Mouse (Mus musculus): ENCODE measurements around the gene Lrrc42. TPM values are rescaled to one million over a fixed set of nuclear protein-coding genes. Genes with fewer than 3 reads are reported as not detected.

Lrrc42 gene
- polyA plus RNA-seq, 1 experiment: 9.3 TPM

GRCm38 (mm10) chr4:107278188-107278707 is 24.9 kb upstream of the Lrrc42 start:
- H3K4me3 ChIP-seq (ENCODE audit: low read depth, low read length): no peak overlapping the region
- no peak overlapping the region for H3K27ac ChIP-seq (ENCODE audit: insufficient read depth, low read depth, low read length)
- H3K27me3 ChIP-seq (ENCODE audit: control insufficient read depth, insufficient read depth, low read length): no peaks in the 10 kb centered on the region
- WGBS: 78% methylated on average over 8 of the region's 8 CpGs
- no peak for TF ChIP-seq CTCF (IDR thresholded peaks at IDR 0.05; ENCODE audit: extremely low read depth, insufficient read length, insufficient replicate concordance, low read depth, low read length)
- TF ChIP-seq POLR2A (IDR thresholded peaks at IDR 0.05; ENCODE audit: low read depth, low read length): no peak
- H3K36me3 ChIP-seq (ENCODE audit: control insufficient read depth, insufficient read depth, low read length): peaks cover 2% of the 10 kb centered on the region; the same call in 1 of the 2 replicates
- H3K4me1 ChIP-seq (ENCODE audit: control insufficient read depth, insufficient read depth, insufficient read length, low read length): no peaks in the 10 kb centered on the region

DNA sequence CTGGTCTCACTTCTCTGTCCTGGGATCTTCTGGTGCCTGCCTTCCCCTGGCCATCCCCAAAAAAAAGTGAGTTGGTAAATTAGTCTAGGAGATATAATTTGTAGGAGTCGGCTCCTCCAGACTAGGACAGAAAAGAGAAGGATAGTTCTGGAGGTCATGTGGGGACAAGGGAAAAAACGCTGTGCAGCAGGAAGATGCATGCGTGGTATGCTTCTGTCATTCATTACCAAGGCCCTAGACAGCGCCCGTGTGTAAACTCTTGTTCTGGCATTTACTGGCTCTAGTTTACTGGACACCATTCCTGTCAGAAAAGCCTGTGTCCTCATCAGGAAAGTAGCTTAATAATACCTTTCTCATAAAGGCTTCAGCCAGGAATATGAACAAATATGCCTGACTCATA is 21.2 kb upstream of the Lrrc42 start:
- no peak overlapping the region for H3K4me3 ChIP-seq (ENCODE audit: low read depth, low read length)
- H3K27me3 ChIP-seq (ENCODE audit: control insufficient read depth, insufficient read depth, low read length): no peaks in the 10 kb centered on the region
- WGBS: 67% methylated on average over 5 of the region's 5 CpGs
- no peaks in the 10 kb centered on the region for H3K4me1 ChIP-seq (ENCODE audit: control insufficient read depth, insufficient read depth, insufficient read length, low read length)
- no peak overlapping the region for H3K27ac ChIP-seq (ENCODE audit: insufficient read depth, low read depth, low read length)
- peaks cover 2% of the 10 kb centered on the region; the same call in 1 of the 2 replicates for H3K36me3 ChIP-seq (ENCODE audit: control insufficient read depth, insufficient read depth, low read length)
- no peak for TF ChIP-seq POLR2A (IDR thresholded peaks at IDR 0.05; ENCODE audit: low read depth, low read length)
- TF ChIP-seq CTCF (IDR thresholded peaks at IDR 0.05; ENCODE audit: extremely low read depth, insufficient read length, insufficient replicate concordance, low read depth, low read length): no peak

DNA sequence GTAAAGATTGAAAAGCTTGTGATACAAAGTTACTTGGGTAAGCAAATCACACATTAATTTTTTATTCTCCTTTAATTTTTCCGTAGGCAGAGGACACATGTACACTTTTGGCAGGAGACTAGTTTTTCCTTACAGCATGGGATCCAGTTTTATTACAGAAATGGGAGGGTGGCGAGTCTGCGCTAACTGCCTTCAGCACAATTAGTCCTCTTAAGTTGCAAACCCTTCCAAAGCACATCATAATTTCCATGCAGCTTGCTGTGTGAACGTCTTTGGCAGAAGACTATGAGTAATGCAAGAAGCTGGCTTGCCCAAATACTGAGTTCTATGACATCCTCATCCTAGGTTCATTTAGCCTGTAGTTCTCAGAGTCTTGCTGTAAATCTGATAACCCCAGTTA is 20.4 kb upstream of the Lrrc42 start:
- Histone ChIP-seq H3K4me1 (ENCODE audit: control insufficient read depth, insufficient read depth, insufficient read length, low read length) (no peaks in the 10 kb centered on the region), H3K27ac (ENCODE audit: insufficient read depth, low read depth, low read length) (no peak overlapping the region), H3K27me3 (ENCODE audit: control insufficient read depth, insufficient read depth, low read length) (no peaks in the 10 kb centered on the region), H3K4me3 (ENCODE audit: low read depth, low read length) (no peak overlapping the region), H3K36me3 (ENCODE audit: control insufficient read depth, insufficient read depth, low read length) (peaks cover 2% of the 10 kb centered on the region; the same call in 1 of the 2 replicates)
- 73% methylated on average over 4 of the region's 4 CpGs for WGBS
- TF ChIP-seq CTCF (IDR thresholded peaks at IDR 0.05; ENCODE audit: extremely low read depth, insufficient read length, insufficient replicate concordance, low read depth, low read length): no peak
- no peak for TF ChIP-seq POLR2A (IDR thresholded peaks at IDR 0.05; ENCODE audit: low read depth, low read length)

- Histone ChIP-seq H3K27me3 (ENCODE audit: control insufficient read depth, insufficient read depth, low read length) (no peaks in the 10 kb centered on the region), H3K27ac (ENCODE audit: insufficient read depth, low read depth, low read length) (no peak overlapping the region), H3K4me3 (ENCODE audit: low read depth, low read length) (no peak overlapping the region), H3K4me1 (ENCODE audit: control insufficient read depth, insufficient read depth, insufficient read length, low read length) (peaks cover 2% of the 10 kb centered on the region; the same call in 1 of the 2 replicates), H3K36me3 (ENCODE audit: control insufficient read depth, insufficient read depth, low read length) (no peaks in the 10 kb centered on the region)
- 27% methylated on average over 4 of the region's 4 CpGs for WGBS
- TF ChIP-seq POLR2A (IDR thresholded peaks at IDR 0.05; ENCODE audit: low read depth, low read length): no peak
Observed at GRCm38 (mm10) chr4:107260001-107260400, 6.7 kb upstream of the Lrrc42 start.

DNA sequence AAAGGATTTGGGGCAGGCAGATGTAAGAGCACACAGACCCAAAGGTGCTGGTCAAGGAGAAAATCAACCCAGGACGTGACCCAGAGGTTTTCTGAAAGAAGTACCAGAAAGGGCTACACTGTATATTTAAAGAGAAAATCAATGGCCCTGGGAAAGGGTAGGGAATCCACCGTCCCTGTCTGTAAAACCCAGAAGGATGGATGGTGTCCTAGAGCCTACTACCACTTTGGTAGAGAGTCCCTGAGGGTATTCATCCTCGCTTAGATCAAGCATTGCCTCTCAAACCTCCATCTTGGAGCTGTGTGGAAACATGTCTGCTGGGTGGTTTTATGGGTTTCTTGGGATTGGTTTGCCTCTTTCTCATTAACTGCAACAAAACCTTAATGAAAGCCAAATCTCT is 1.1 kb upstream of the Lrrc42 start:
- Histone ChIP-seq H3K36me3 (ENCODE audit: control insufficient read depth, insufficient read depth, low read length) (no peaks in the 10 kb centered on the region), H3K4me3 (ENCODE audit: low read depth, low read length) (no peak overlapping the region), H3K27me3 (ENCODE audit: control insufficient read depth, insufficient read depth, low read length) (no peaks in the 10 kb centered on the region), H3K27ac (ENCODE audit: insufficient read depth, low read depth, low read length) (no peak overlapping the region), H3K4me1 (ENCODE audit: control insufficient read depth, insufficient read depth, insufficient read length, low read length) (peaks cover 6% of the 10 kb centered on the region; the same call in 1 of the 2 replicates)
- no peak for TF ChIP-seq POLR2A (IDR thresholded peaks at IDR 0.05; ENCODE audit: low read depth, low read length)
- no peak for TF ChIP-seq CTCF (IDR thresholded peaks at IDR 0.05; ENCODE audit: extremely low read depth, insufficient read length, insufficient replicate concordance, low read depth, low read length)
- WGBS: 68% methylated on average over 3 of the region's 3 CpGs

GRCm38 (mm10) chr4:107252522-107252921 is 810 bp downstream of the Lrrc42 start:
- H3K27me3 ChIP-seq (ENCODE audit: control insufficient read depth, insufficient read depth, low read length): no peaks in the 10 kb centered on the region
- peak overlapping the region; percentile 89 for H3K4me3 ChIP-seq (ENCODE audit: low read depth, low read length)
- no peak overlapping the region; the same call in 1 of the 2 replicates for H3K27ac ChIP-seq (ENCODE audit: insufficient read depth, low read depth, low read length)
- H3K36me3 ChIP-seq (ENCODE audit: control insufficient read depth, insufficient read depth, low read length): no peaks in the 10 kb centered on the region
- H3K4me1 ChIP-seq (ENCODE audit: control insufficient read depth, insufficient read depth, insufficient read length, low read length): peaks cover 6% of the 10 kb centered on the region; the same call in 1 of the 2 replicates
- 1% methylated on average over 11 of the region's 11 CpGs for WGBS
- no peak for TF ChIP-seq CTCF (IDR thresholded peaks at IDR 0.05; ENCODE audit: extremely low read depth, insufficient read length, insufficient replicate concordance, low read depth, low read length)
- no peak for TF ChIP-seq POLR2A (IDR thresholded peaks at IDR 0.05; ENCODE audit: low read depth, low read length)

- Histone ChIP-seq H3K4me3 (ENCODE audit: low read depth, low read length) (no peak overlapping the region), H3K4me1 (ENCODE audit: control insufficient read depth, insufficient read depth, insufficient read length, low read length) (peaks cover 6% of the 10 kb centered on the region; the same call in 1 of the 2 replicates), H3K27me3 (ENCODE audit: control insufficient read depth, insufficient read depth, low read length) (no peaks in the 10 kb centered on the region), H3K36me3 (ENCODE audit: control insufficient read depth, insufficient read depth, low read length) (peaks cover 9% of the 10 kb centered on the region), H3K27ac (ENCODE audit: insufficient read depth, low read depth, low read length) (no peak overlapping the region)
- 18% methylated on average over 4 of the region's 4 CpGs for WGBS
- peak; percentile 58; the same call in 1 of the 2 replicates for TF ChIP-seq CTCF (IDR thresholded peaks at IDR 0.05; ENCODE audit: extremely low read depth, insufficient read length, insufficient replicate concordance, low read depth, low read length)
- no peak for TF ChIP-seq POLR2A (IDR thresholded peaks at IDR 0.05; ENCODE audit: low read depth, low read length)
Observed at GRCm38 (mm10) chr4:107250494-107250893, 2.8 kb downstream of the Lrrc42 start.
